Mouse (Mus musculus): ENCODE results near the gene Rnf183. TPM values are rescaled to one million over a fixed set of nuclear protein-coding genes. Genes with fewer than 3 reads are reported as not detected.
"Not testable (repeated sequence)": the region's sequence is repeated elsewhere in the genome, so short reads cannot be mapped to it uniquely, and the experiment has no call there.

Gene Rnf183
- 0.18 TPM in 1 of 2 replicates, not detected in the other for polyA plus RNA-seq (2015; fragmentation: Nextera tagmentation; extraction: Ambion mirVana)

DNA sequence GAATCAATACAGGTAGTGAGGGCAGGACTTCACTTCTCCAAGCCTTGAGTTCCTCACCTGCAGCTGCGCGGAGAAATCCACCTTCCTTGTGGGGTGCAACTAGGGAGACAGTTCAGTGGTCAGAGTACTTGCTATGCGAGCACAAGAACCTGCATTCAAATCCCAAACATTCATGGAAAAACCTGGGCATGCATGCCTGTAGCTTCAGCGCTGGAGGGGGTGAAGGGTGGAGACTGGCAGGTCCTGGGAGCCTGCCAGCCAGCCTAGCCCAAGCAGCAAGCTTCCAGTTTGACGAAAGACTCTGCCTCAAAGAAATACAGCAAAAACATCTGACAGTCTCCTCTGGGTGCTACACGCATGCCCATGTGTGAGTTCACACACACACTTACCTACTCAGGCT is at the start of gene Rnf183:
Gene Rnf183 (minus strand): TSS at position 172 of the 400 bp plus-strand sequence.
- Histone ChIP-seq H3K4me2 (no peak within 1 kb of the TSS), H3K36me3 (no peaks in the 10 kb centered on the region), H3K4me1 (replicated peaks) (no peaks in the 10 kb centered on the region), H3K9ac (no peak within 1 kb of the TSS), H3K27ac (replicated peaks) (no peak within 1 kb of the TSS), H3K4me3 (no peak within 1 kb of the TSS), H3K9me3 (no peaks in the 10 kb centered on the region), H3K27me3 (no peaks in the 10 kb centered on the region)
- ATAC-seq (ENCODE audit: low read depth), result no peak
- WGBS, result 87% methylated on average over 6 of the region's 6 CpGs

GRCm38 (mm10) chr4:62480709-62481605 is 45.9 kb upstream of the Rnf183 start:
- no peak overlapping the region for H3K9ac ChIP-seq
- H3K4me3 ChIP-seq, result no peak overlapping the region
- 46% methylated on average over 10 of the region's 10 CpGs for WGBS
- no peak overlapping the region for H3K27ac ChIP-seq (replicated peaks)
- peaks cover 54% of the 10 kb centered on the region for H3K27me3 ChIP-seq
- H3K4me1 ChIP-seq (replicated peaks), result peaks cover 13% of the 10 kb centered on the region
- H3K36me3 ChIP-seq, result no peaks in the 10 kb centered on the region
- ATAC-seq (ENCODE audit: low read depth), result no peak
- no peaks in the 10 kb centered on the region for H3K9me3 ChIP-seq
- H3K4me2 ChIP-seq, result no peak overlapping the region

GRCm38 (mm10) chr4:62479937-62480708 is 45.1 kb upstream of the Rnf183 start, which contains the start of gene Bspry:
Gene Bspry, plus strand, starts transcription at chr4:62480053.
- ATAC-seq (ENCODE audit: low read depth), result peak; percentile 70
- no peaks in the 10 kb centered on the region for H3K36me3 ChIP-seq
- peak within 1 kb of the TSS; percentile 50 for H3K9ac ChIP-seq
- peaks cover 60% of the 10 kb centered on the region for H3K27me3 ChIP-seq
- 2% methylated on average over 71 of the region's 71 CpGs for WGBS
- H3K9me3 ChIP-seq, result no peaks in the 10 kb centered on the region
- no peak within 1 kb of the TSS for H3K27ac ChIP-seq (replicated peaks)
- peak within 1 kb of the TSS; percentile 73 for H3K4me2 ChIP-seq
- peaks cover 13% of the 10 kb centered on the region for H3K4me1 ChIP-seq (replicated peaks)
- peak within 1 kb of the TSS; percentile 43 for H3K4me3 ChIP-seq

DNA sequence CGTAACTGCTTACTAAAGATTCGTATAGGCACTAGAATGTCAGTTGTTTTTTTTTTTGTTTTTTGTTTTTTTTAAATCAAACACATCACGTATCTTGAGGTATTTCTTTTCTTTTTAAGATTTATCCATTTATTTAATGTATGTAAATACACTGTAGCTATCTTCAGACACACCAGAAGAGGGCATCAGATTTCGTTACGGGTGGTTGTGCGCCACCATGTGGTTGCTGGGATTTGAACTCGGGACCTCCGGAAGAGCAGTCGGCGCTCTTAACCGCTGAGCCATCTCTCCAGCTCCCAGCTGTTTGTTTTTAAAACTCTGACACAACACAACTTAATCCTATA is 44.5 kb upstream of the Rnf183 start:
- WGBS, result 14% methylated on average over 11 of the region's 11 CpGs
- H3K27ac ChIP-seq (replicated peaks), result not testable (repeated sequence)

GRCm38 (mm10) chr4:62477542-62478244 is 42.6 kb upstream of the Rnf183 start:
- Histone ChIP-seq H3K27ac (replicated peaks) (no peak overlapping the region), H3K27me3 (peaks cover 64% of the 10 kb centered on the region), H3K4me2 (no peak overlapping the region), H3K36me3 (no peaks in the 10 kb centered on the region), H3K4me3 (no peak overlapping the region), H3K4me1 (replicated peaks) (peaks cover 13% of the 10 kb centered on the region), H3K9ac (no peak overlapping the region), H3K9me3 (no peaks in the 10 kb centered on the region)
- ATAC-seq (ENCODE audit: low read depth), result no peak
- WGBS, result 86% methylated on average over 6 of the region's 6 CpGs

More for the DNA sequence above, 44.5 kb upstream of the Rnf183 start:
- not testable (repeated sequence) for H3K9me3 ChIP-seq; H3K36me3 ChIP-seq; ATAC-seq (ENCODE audit: low read depth)
- H3K27me3 ChIP-seq, result peaks cover 61% of the 10 kb centered on the region
- peaks cover 13% of the 10 kb centered on the region for H3K4me1 ChIP-seq (replicated peaks)
- peak overlapping the region; percentile 73 for H3K4me2 ChIP-seq
- peak overlapping the region; percentile 43 for H3K4me3 ChIP-seq
- H3K9ac ChIP-seq, result peak overlapping the region; percentile 50

GRCm38 (mm10) chr4:62475793-62476192 is 40.7 kb upstream of the Rnf183 start:
- Histone ChIP-seq H3K4me1 (replicated peaks) (peaks cover 13% of the 10 kb centered on the region), H3K9ac (no peak overlapping the region), H3K4me2 (no peak overlapping the region), H3K9me3 (no peaks in the 10 kb centered on the region), H3K36me3 (no peaks in the 10 kb centered on the region), H3K4me3 (no peak overlapping the region), H3K27me3 (peaks cover 51% of the 10 kb centered on the region), H3K27ac (replicated peaks) (no peak overlapping the region)
- no peak for ATAC-seq (ENCODE audit: low read depth)
- WGBS, result 91% methylated on average over 6 of the region's 6 CpGs

- Histone ChIP-seq H3K27ac (replicated peaks) (no peak overlapping the region), H3K36me3 (no peaks in the 10 kb centered on the region), H3K9me3 (no peaks in the 10 kb centered on the region), H3K4me2 (no peak overlapping the region), H3K9ac (no peak overlapping the region), H3K4me1 (replicated peaks) (peaks cover 17% of the 10 kb centered on the region), H3K27me3 (peaks cover 44% of the 10 kb centered on the region), H3K4me3 (no peak overlapping the region)
- ATAC-seq (ENCODE audit: low read depth), result no peak
- 79% methylated on average over 2 of the region's 2 CpGs for WGBS
Observed at GRCm38 (mm10) chr4:62475131-62475530, 40.1 kb upstream of the Rnf183 start.

DNA sequence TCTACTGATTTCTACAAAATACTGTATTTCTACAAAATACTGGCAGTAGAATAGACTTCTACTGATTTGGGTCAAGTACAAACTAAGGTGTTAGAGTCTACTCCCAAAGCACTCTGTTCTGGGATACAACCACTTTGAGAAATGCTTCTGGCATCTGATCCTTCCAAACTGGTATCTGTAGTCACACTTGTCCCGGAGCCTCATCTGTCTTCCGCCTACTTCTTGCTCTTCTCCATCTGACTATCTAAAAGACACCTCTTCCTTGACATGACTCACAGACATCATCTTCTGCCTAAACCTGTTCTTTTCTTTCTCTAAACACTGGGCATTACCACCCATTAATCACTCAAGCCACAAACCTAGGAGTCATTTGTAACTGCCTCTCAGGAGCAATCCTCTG is 37.0 kb upstream of the Rnf183 start:
- Histone ChIP-seq H3K27me3 (peaks cover 16% of the 10 kb centered on the region; the same call in 1 of the 2 replicates), H3K27ac (replicated peaks) (no peak overlapping the region), H3K4me3 (no peak overlapping the region), H3K36me3 (no peaks in the 10 kb centered on the region), H3K4me1 (replicated peaks) (peaks cover 6% of the 10 kb centered on the region), H3K9me3 (no peaks in the 10 kb centered on the region), H3K4me2 (no peak overlapping the region), H3K9ac (no peak overlapping the region)
- 92% methylated on average over 2 of the region's 2 CpGs for WGBS
- no peak for ATAC-seq (ENCODE audit: low read depth)

DNA sequence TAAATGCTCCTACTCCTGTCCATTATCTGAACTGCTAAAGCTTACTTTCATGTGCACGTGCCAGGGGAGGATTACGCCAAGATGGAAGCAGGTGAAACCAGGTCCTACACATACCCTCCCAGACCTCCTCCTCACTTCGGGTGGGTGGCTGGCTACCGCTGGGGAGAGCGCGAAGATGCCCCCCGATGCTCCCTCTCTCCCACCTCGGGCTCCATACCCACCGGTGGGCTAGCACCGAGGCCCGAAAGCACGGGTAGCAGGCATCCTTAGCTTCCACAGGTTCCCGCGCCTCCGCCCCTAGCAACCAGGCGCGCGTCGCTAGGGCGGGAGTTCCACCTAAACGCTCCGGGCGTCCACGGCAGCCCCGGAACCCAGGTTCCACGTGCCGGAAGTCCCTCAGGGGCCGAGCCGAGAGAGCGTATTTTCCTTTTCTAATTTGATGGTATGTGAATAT is 35.6 kb upstream of the Rnf183 start, which contains the start of gene Wdr31:
Gene Wdr31 (minus strand): TSS at position 299 of the 454 bp plus-strand sequence.
- Histone ChIP-seq H3K9me3 (no peaks in the 10 kb centered on the region), H3K4me1 (replicated peaks) (peaks cover 6% of the 10 kb centered on the region), H3K4me3 (peak within 1 kb of the TSS; percentile 63), H3K36me3 (no peaks in the 10 kb centered on the region), H3K4me2 (peak within 1 kb of the TSS; percentile 78), H3K27me3 (0 out of 2 replicates have a peak, but pooled peaks cover 9% of the 10 kb centered on the region), H3K27ac (replicated peaks) (0 out of 2 replicates have a peak within 1 kb of the TSS, but pooled peaks have one; percentile 28), H3K9ac (peak within 1 kb of the TSS; percentile 74)
- ATAC-seq (ENCODE audit: low read depth), result peak; percentile 90
- WGBS, result under 1% methylated on average over 30 of the region's 30 CpGs

DNA sequence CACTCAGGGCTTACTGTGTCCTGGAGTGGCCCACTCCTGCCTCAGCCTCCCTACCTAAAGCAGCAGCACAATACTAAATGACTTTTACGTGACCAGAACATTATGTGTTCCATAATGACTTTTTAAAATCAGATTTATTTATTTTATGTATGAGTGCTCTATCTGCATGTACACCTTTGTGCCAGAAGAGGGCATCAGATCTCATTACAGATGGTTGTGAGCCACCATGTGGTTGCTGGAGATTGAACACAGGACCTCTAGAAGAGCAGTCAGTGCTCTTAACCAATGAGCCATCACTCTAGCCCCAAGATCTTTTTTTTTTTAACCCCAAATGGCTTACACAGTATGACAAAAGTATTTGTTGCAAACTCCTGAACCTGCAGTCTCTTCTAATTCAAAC is 33.1 kb upstream of the Rnf183 start:
- Histone ChIP-seq H3K9me3 (no peaks in the 10 kb centered on the region), H3K36me3 (no peaks in the 10 kb centered on the region), H3K4me1 (replicated peaks) (peaks cover 6% of the 10 kb centered on the region), H3K27ac (replicated peaks) (no peak overlapping the region), H3K4me3 (no peak overlapping the region), H3K9ac (no peak overlapping the region), H3K4me2 (no peak overlapping the region), H3K27me3 (no peaks in the 10 kb centered on the region)
- WGBS, result 94% methylated on average over 1 of the region's 1 CpGs
- no peak for ATAC-seq (ENCODE audit: low read depth)

GRCm38 (mm10) chr4:62463124-62463523 is 28.1 kb upstream of the Rnf183 start:
- H3K4me3 ChIP-seq, result no peak overlapping the region
- WGBS, result 85% methylated on average over 2 of the region's 2 CpGs
- H3K27me3 ChIP-seq, result no peaks in the 10 kb centered on the region
- ATAC-seq (ENCODE audit: low read depth), result no peak
- H3K9ac ChIP-seq, result no peak overlapping the region
- H3K4me1 ChIP-seq (replicated peaks), result 0 out of 2 replicates have a peak, but pooled peaks cover 7% of the 10 kb centered on the region
- no peaks in the 10 kb centered on the region for H3K9me3 ChIP-seq
- peaks cover 9% of the 10 kb centered on the region for H3K36me3 ChIP-seq
- H3K27ac ChIP-seq (replicated peaks), result no peak overlapping the region
- H3K4me2 ChIP-seq, result no peak overlapping the region

Measured in neural tube, embryonic 13.5 days (tissue).